Mouse (Mus musculus) limb, embryonic 11.5 days (tissue): ENCODE results near the gene Phrf1. TPM values are rescaled to one million over a fixed set of nuclear protein-coding genes. Genes with fewer than 3 reads are reported as not detected.

Source experiments
- ATAC-seq: fragments of 200-750 bp; cut with Nextera tagmentation; 2 replicates; pipeline ENCODE4 v1.8.0; 2017; ENCODE audit warnings: low read depth; ENCODE audit not compliant: insufficient number of reproducible peaks, low FRiP score, low TSS enrichment
- DNase-seq: peaks from one replicate; pipeline ENCODE4 v3.0.0-alpha.2; 2015; ENCODE audit warnings: low spot score
- H3K27ac ChIP-seq: fragments of 300-500 bp; sonication (generic); replicated peaks from 2 replicates; pipeline ENCODE4 v1.5.1; 2014; ENCODE audit warnings: low read depth, mild to moderate bottlenecking, low read length
- H3K27me3 ChIP-seq: fragments of 300-500 bp; sonication (generic); 2 replicates; pipeline ENCODE4 v1.6.1; 2014; ENCODE audit warnings: mild to moderate bottlenecking, low read length, mixed read lengths; ENCODE audit not compliant: control insufficient read depth, insufficient read depth
- H3K36me3 ChIP-seq: fragments of 300-500 bp; sonication (generic); 2 replicates; pipeline ENCODE4 v1.6.1; 2014; ENCODE audit warnings: mild to moderate bottlenecking, low read length, moderate library complexity, mixed read lengths; ENCODE audit not compliant: control insufficient read depth, insufficient read depth
- H3K4me1 ChIP-seq: fragments of 300-500 bp; sonication (generic); 2 replicates; pipeline ENCODE4 v1.6.1; 2014; ENCODE audit warnings: low read length, mixed read lengths; ENCODE audit not compliant: control insufficient read depth, insufficient read depth
- H3K4me2 ChIP-seq: fragments of 300-500 bp; sonication (generic); 2 replicates; pipeline ENCODE4 v1.6.1; 2014; ENCODE audit warnings: low read depth, mild to moderate bottlenecking, moderate library complexity; ENCODE audit not compliant: severe bottlenecking
- H3K4me3 ChIP-seq: fragments of 300-500 bp; sonication (generic); 2 replicates; pipeline ENCODE4 v1.5.1; 2014; ENCODE audit warnings: low read depth, low read length
- H3K9ac ChIP-seq: fragments of 300-500 bp; sonication (generic); 2 replicates; pipeline ENCODE4 v1.6.1; 2014; ENCODE audit warnings: mild to moderate bottlenecking, low read length
- H3K9me3 ChIP-seq: fragments of 300-500 bp; sonication (generic); 2 replicates; pipeline ENCODE4 v1.6.1; 2016; ENCODE audit warnings: low read length; ENCODE audit not compliant: control insufficient read depth
- WGBS: fragments of 180-500 bp; shearing (Covaris S2); extraction: QIAGEN DNeasy Blood & Tissue Kit; methylation state at CpG from one replicate; pipeline ENCODE4 v1.1.7; 2014; 5-methylcytosine and 5-hydroxymethylcytosine counted together
- polyA plus RNA-seq: library from polyadenylated mRNA; unstranded; fragments of >200 nt; fragmentation: Nextera tagmentation; extraction: Ambion mirVana; gene quantifications from 2 replicates; pipeline ENCODE4 v1.2.1, GENCODE M21; 2014

The Phrf1 gene
- polyA plus RNA-seq, 1 experiment from 2014 or later: 83.4 TPM

- 10% methylated on average over 25 of the region's 25 CpGs for WGBS
- Histone ChIP-seq H3K9me3 (no peaks in the 10 kb centered on the region), H3K4me2 (peak within 1 kb of the TSS; percentile 66), H3K9ac (peak within 1 kb of the TSS; percentile 37), H3K4me1 (peaks cover 11% of the 10 kb centered on the region), H3K27me3 (no peaks in the 10 kb centered on the region), H3K36me3 (peaks cover 23% of the 10 kb centered on the region), H3K27ac (no peak within 1 kb of the TSS), H3K4me3 (peak within 1 kb of the TSS; percentile 39)
- DNase-seq (peak; percentile 28), ATAC-seq (no peak; the same call in 1 of the 2 replicates)
Observed at GRCm38 (mm10) chr7:141265739-141266561, 37.4 kb downstream of the Phrf1 start, which contains the start of gene Irf7. TSS of gene Irf7 (minus strand) at chr7:141266481.

- Histone ChIP-seq H3K27me3 (no peaks in the 10 kb centered on the region), H3K4me3 (no peak overlapping the region), H3K27ac (no peak overlapping the region), H3K4me2 (no peak overlapping the region), H3K9ac (no peak overlapping the region), H3K4me1 (peaks cover 11% of the 10 kb centered on the region), H3K9me3 (no peaks in the 10 kb centered on the region), H3K36me3 (peaks cover 3% of the 10 kb centered on the region; the same call in 1 of the 2 replicates)
- DNase-seq: no peak
- WGBS: 73% methylated on average over 24 of the region's 24 CpGs
- no peak for ATAC-seq
Observed at GRCm38 (mm10) chr7:141268466-141269272, 40.1 kb downstream of the Phrf1 start.

DNA sequence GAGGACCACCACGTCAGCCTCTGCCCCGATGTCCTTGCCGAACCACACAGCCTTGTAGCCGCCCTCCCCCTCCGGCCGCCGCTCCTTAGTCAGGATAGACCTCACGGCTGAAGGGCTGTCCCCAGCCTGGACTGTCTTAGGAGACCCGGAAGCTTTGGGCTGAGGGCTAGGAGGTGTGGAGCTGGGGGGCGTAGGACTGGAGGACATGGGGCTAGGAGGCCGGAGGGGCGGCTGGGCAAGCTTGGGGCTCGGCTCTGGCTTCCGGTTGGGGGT is 40.6 kb downstream of the Phrf1 start:
- DNase-seq (no peak), ATAC-seq (no peak)
- Histone ChIP-seq H3K9ac (no peak overlapping the region), H3K27ac (no peak overlapping the region), H3K4me2 (no peak overlapping the region), H3K4me1 (peaks cover 11% of the 10 kb centered on the region), H3K27me3 (no peaks in the 10 kb centered on the region), H3K4me3 (no peak overlapping the region), H3K36me3 (no peaks in the 10 kb centered on the region), H3K9me3 (no peaks in the 10 kb centered on the region)
- WGBS: 85% methylated on average over 14 of the region's 14 CpGs

DNA sequence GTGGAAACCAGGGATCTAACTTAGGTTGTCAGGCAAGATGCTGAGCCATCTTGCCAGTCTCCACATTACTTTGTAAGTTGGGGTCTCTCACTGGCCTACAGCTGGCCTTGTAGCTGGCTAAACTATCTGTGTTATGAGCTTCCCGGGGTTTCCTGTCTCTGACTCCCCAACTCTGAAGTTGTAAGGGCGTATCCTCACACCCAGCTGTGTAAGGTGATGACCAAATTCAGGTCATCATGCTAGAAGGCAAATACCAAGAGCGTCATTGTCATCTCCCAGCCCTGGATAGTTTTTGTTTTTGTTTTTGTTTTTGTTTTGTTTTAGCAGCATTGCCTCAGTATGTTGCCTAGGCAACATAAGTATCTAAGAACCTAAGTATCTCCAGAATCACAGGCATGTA is 42.0 kb downstream of the Phrf1 start:
- no peaks in the 10 kb centered on the region for H3K27me3 ChIP-seq
- H3K9me3 ChIP-seq: no peaks in the 10 kb centered on the region
- ATAC-seq (no peak), DNase-seq (no peak)
- H3K36me3 ChIP-seq: no peaks in the 10 kb centered on the region
- no peak overlapping the region for H3K27ac ChIP-seq
- H3K4me3 ChIP-seq: no peak overlapping the region
- H3K4me1 ChIP-seq: peaks cover 7% of the 10 kb centered on the region
- WGBS: 88% methylated on average over 3 of the region's 3 CpGs
- no peak overlapping the region for H3K4me2 ChIP-seq
- no peak overlapping the region for H3K9ac ChIP-seq

- Histone ChIP-seq H3K4me3 (no peak overlapping the region), H3K4me1 (0 out of 2 replicates have a peak, but pooled peaks cover 2% of the 10 kb centered on the region), H3K4me2 (no peak overlapping the region), H3K36me3 (no peaks in the 10 kb centered on the region), H3K9me3 (no peaks in the 10 kb centered on the region), H3K27me3 (no peaks in the 10 kb centered on the region), H3K9ac (no peak overlapping the region), H3K27ac (no peak overlapping the region)
- 85% methylated on average over 9 of the region's 9 CpGs for WGBS
- no peak for ATAC-seq
- DNase-seq: no peak
Observed at GRCm38 (mm10) chr7:141275356-141275755, 46.8 kb downstream of the Phrf1 start.

- 22% methylated on average over 11 of the region's 11 CpGs for WGBS
Observed at GRCm38 (mm10) chr7:141276546-141276945, 48.0 kb downstream of the Phrf1 start, which contains the start of gene Cdhr5. TSS of gene Cdhr5 (minus strand) at chr7:141276786.

GRCm38 (mm10) chr7:141277701-141278678 is 49.4 kb downstream of the Phrf1 start:
- H3K27me3 ChIP-seq: no peaks in the 10 kb centered on the region
- H3K4me2 ChIP-seq: peak overlapping the region; percentile 82
- no peaks in the 10 kb centered on the region for H3K36me3 ChIP-seq
- 0 out of 2 replicates have a peak, but pooled peaks cover 2% of the 10 kb centered on the region for H3K4me1 ChIP-seq
- DNase-seq (no peak), ATAC-seq (no peak)
- whole genome bisulfite sequencing: 77% methylated on average over 11 of the region's 11 CpGs
- H3K9ac ChIP-seq: no peak overlapping the region
- H3K4me3 ChIP-seq: peak overlapping the region; percentile 39; the same call in 1 of the 2 replicates
- no peak overlapping the region for H3K27ac ChIP-seq
- H3K9me3 ChIP-seq: no peaks in the 10 kb centered on the region

More at GRCm38 (mm10) chr7:141276546-141276945, 48.0 kb downstream of the Phrf1 start, which contains the start of gene Cdhr5:
- Histone ChIP-seq H3K27me3 (no peaks in the 10 kb centered on the region), H3K4me2 (no peak within 1 kb of the TSS), H3K4me1 (0 out of 2 replicates have a peak, but pooled peaks cover 2% of the 10 kb centered on the region), H3K9me3 (no peaks in the 10 kb centered on the region), H3K27ac (no peak within 1 kb of the TSS), H3K36me3 (no peaks in the 10 kb centered on the region), H3K4me3 (no peak within 1 kb of the TSS), H3K9ac (no peak within 1 kb of the TSS)
- ATAC-seq: no peak
- no peak for DNase-seq
